Mouse (Mus musculus) forebrain, embryonic 11.5 days (tissue): Measurements from ENCODE around the gene Ccdc157. TPM values are rescaled to one million over a fixed set of nuclear protein-coding genes. Genes with fewer than 3 reads are reported as not detected.
A peak's percentile ranks its signal among the peaks of the same experiment; 100 is the strongest.

Experiments used
- microRNA-seq: library from miRNA; unstranded; fragments of <30 nt; microRNA quantifications from one replicate; pipeline ENCODE4, GENCODE M21; 2016; ENCODE audit not compliant: insufficient number of aligned reads
- polyA plus RNA-seq: library from polyadenylated mRNA; unstranded; fragments of >200 nt; fragmentation: Nextera tagmentation; extraction: Ambion mirVana; gene quantifications from 2 replicates; pipeline ENCODE4 v1.2.1, GENCODE M21; 2014

Ccdc157 gene
- polyA plus RNA-seq, 1 experiment from 2014 or later: 5.9 TPM

Small RNA genes within 50 kb of the gene (microRNA-seq; reads per million reads assigned to microRNA genes)
- gene Mir3060: 9.3 reads per million, percentile 3 among the genes with 10 or more reads in this experiment

Other genes starting within 250 kb of the Ccdc157 start
- gene Slc35e4, start 245.6 kb downstream of the Ccdc157 start, polyA plus RNA-seq: 3.5 and 3.9 TPM in 2 replicates
- gene Tcn2, start 228.1 kb downstream of the Ccdc157 start, polyA plus RNA-seq: 23.1 and 26.0 TPM in 2 replicates
- gene Pes1, start 196.3 kb downstream of the Ccdc157 start, polyA plus RNA-seq: 82.9 and 90.4 TPM in 2 replicates
- 0.31 TPM in 1 of 2 replicates, not detected in the other for gene 4930556J24Rik, start 183.5 kb downstream of the Ccdc157 start, polyA plus RNA-seq
- 0.41 and 0.57 TPM in 2 replicates for gene Gal3st1, start 176.7 kb downstream of the Ccdc157 start, polyA plus RNA-seq
- 0.29 TPM in 1 of 2 replicates, not detected in the other for gene Sec14l4, start 128.8 kb downstream of the Ccdc157 start, polyA plus RNA-seq
- gene Sec14l3, start 95.5 kb downstream of the Ccdc157 start, polyA plus RNA-seq: 0.28 and 0.37 TPM in 2 replicates
- 7.9 and 8.9 TPM in 2 replicates for gene Mtfp1, start 64.8 kb downstream of the Ccdc157 start, polyA plus RNA-seq
- gene Sec14l2, start 36.9 kb downstream of the Ccdc157 start, polyA plus RNA-seq: 2.1 TPM in 2 replicates
- gene Rnf215, start 25.1 kb downstream of the Ccdc157 start, polyA plus RNA-seq: 25.0 and 31.4 TPM in 2 replicates
- 107 and 108 TPM in 2 replicates for gene Sf3a1, start 57 bp upstream of the Ccdc157 start, polyA plus RNA-seq
- gene Tbc1d10a, start 26.5 kb upstream of the Ccdc157 start, polyA plus RNA-seq: 22.4 and 23.0 TPM in 2 replicates
- 2.0 and 2.5 TPM in 2 replicates for gene Castor1, start 57.9 kb upstream of the Ccdc157 start, polyA plus RNA-seq
- gene Osm, start 76.1 kb upstream of the Ccdc157 start, polyA plus RNA-seq: not detected in 2 replicates
- not detected in 2 replicates for gene Lif, start 97.3 kb upstream of the Ccdc157 start, polyA plus RNA-seq